Mouse (Mus musculus): Measurements from ENCODE around the gene Tprn. TPM values are rescaled to one million over a fixed set of nuclear protein-coding genes. Genes with fewer than 3 reads are reported as not detected.

The Tprn gene
- polyA plus RNA-seq, 1 experiment = 7.4 TPM

- peaks cover 73% of the 10 kb centered on the region for H3K27me3 ChIP-seq (ENCODE audit: control insufficient read depth, insufficient read depth, insufficient read length)
- H3K79me2 ChIP-seq (ENCODE audit: control insufficient read depth, insufficient read depth) = no peaks in the 10 kb centered on the region
- TF ChIP-seq FOSL1 (IDR thresholded peaks at IDR 0.05; ENCODE audit: insufficient read depth, low read length, poor library complexity, severe bottlenecking) = no peak
- no peak for TF ChIP-seq MAX (IDR thresholded peaks at IDR 0.05)
- TF ChIP-seq USF1 (IDR thresholded peaks at IDR 0.05; ENCODE audit: low read depth) = no peak
- TF ChIP-seq MYOG (IDR thresholded peaks at IDR 0.05; ENCODE audit: control insufficient read depth, extremely low read depth, insufficient read length) = no peak
- TF ChIP-seq CEBPB (IDR thresholded peaks at IDR 0.05; ENCODE audit: low read depth) = no peak
- no peak for TF ChIP-seq MYOD1 (IDR thresholded peaks at IDR 0.05; ENCODE audit: control insufficient read depth, insufficient read length, low read depth)
- no peak for TF ChIP-seq CTCF (IDR thresholded peaks at IDR 0.05; ENCODE audit: control insufficient read depth, insufficient read depth, insufficient read length)
- H3ac ChIP-seq (ENCODE audit: control insufficient read depth, insufficient read length, low read depth) = no peak overlapping the region
- H3K4me3 ChIP-seq (ENCODE audit: insufficient read depth, poor library complexity, severe bottlenecking) = no peak overlapping the region
- no peaks in the 10 kb centered on the region for H3K79me3 ChIP-seq (ENCODE audit: low read depth)
- no peaks in the 10 kb centered on the region for H3K36me3 ChIP-seq (ENCODE audit: control insufficient read depth, insufficient read depth)
Observed at GRCm38 (mm10) chr2:25291184-25292053, 29.0 kb downstream of the Tprn start.

GRCm38 (mm10) chr2:25292054-25292544 lies 29.7 kb downstream of the Tprn start:
- no peak overlapping the region for H3K4me3 ChIP-seq (ENCODE audit: insufficient read depth, poor library complexity, severe bottlenecking)
- TF ChIP-seq MYOD1 (IDR thresholded peaks at IDR 0.05; ENCODE audit: control insufficient read depth, insufficient read length, low read depth) (no peak), CEBPB (IDR thresholded peaks at IDR 0.05; ENCODE audit: low read depth) (no peak), USF1 (IDR thresholded peaks at IDR 0.05; ENCODE audit: low read depth) (no peak), MAX (IDR thresholded peaks at IDR 0.05) (no peak), FOSL1 (IDR thresholded peaks at IDR 0.05; ENCODE audit: insufficient read depth, low read length, poor library complexity, severe bottlenecking) (no peak), MYOG (IDR thresholded peaks at IDR 0.05; ENCODE audit: control insufficient read depth, extremely low read depth, insufficient read length) (no peak), CTCF (IDR thresholded peaks at IDR 0.05; ENCODE audit: control insufficient read depth, insufficient read depth, insufficient read length) (no peak)
- no peaks in the 10 kb centered on the region for H3K79me2 ChIP-seq (ENCODE audit: control insufficient read depth, insufficient read depth)
- no peak overlapping the region for H3ac ChIP-seq (ENCODE audit: control insufficient read depth, insufficient read length, low read depth)
- H3K27me3 ChIP-seq (ENCODE audit: control insufficient read depth, insufficient read depth, insufficient read length) = peaks cover 80% of the 10 kb centered on the region
- H3K36me3 ChIP-seq (ENCODE audit: control insufficient read depth, insufficient read depth) = no peaks in the 10 kb centered on the region
- H3K79me3 ChIP-seq (ENCODE audit: low read depth) = no peaks in the 10 kb centered on the region

GRCm38 (mm10) chr2:25292856-25293255 lies 30.4 kb downstream of the Tprn start:
- Histone ChIP-seq H3K79me3 (ENCODE audit: low read depth) (no peaks in the 10 kb centered on the region), H3K4me3 (ENCODE audit: insufficient read depth, poor library complexity, severe bottlenecking) (no peak overlapping the region), H3K79me2 (ENCODE audit: control insufficient read depth, insufficient read depth) (no peaks in the 10 kb centered on the region), H3ac (ENCODE audit: control insufficient read depth, insufficient read length, low read depth) (no peak overlapping the region), H3K36me3 (ENCODE audit: control insufficient read depth, insufficient read depth) (no peaks in the 10 kb centered on the region), H3K27me3 (ENCODE audit: control insufficient read depth, insufficient read depth, insufficient read length) (peaks cover 88% of the 10 kb centered on the region)
- no peak for TF ChIP-seq MYOD1 (IDR thresholded peaks at IDR 0.05; ENCODE audit: control insufficient read depth, insufficient read length, low read depth)
- no peak for TF ChIP-seq MAX (IDR thresholded peaks at IDR 0.05)
- no peak for TF ChIP-seq MYOG (IDR thresholded peaks at IDR 0.05; ENCODE audit: control insufficient read depth, extremely low read depth, insufficient read length)
- TF ChIP-seq CTCF (IDR thresholded peaks at IDR 0.05; ENCODE audit: control insufficient read depth, insufficient read depth, insufficient read length) = peak; percentile 37
- no peak for TF ChIP-seq CEBPB (IDR thresholded peaks at IDR 0.05; ENCODE audit: low read depth)
- no peak for TF ChIP-seq FOSL1 (IDR thresholded peaks at IDR 0.05; ENCODE audit: insufficient read depth, low read length, poor library complexity, severe bottlenecking)
- no peak for TF ChIP-seq USF1 (IDR thresholded peaks at IDR 0.05; ENCODE audit: low read depth)

GRCm38 (mm10) chr2:25293706-25294105 lies 31.3 kb downstream of the Tprn start:
- H3K36me3 ChIP-seq (ENCODE audit: control insufficient read depth, insufficient read depth) = no peaks in the 10 kb centered on the region
- peaks cover 91% of the 10 kb centered on the region for H3K27me3 ChIP-seq (ENCODE audit: control insufficient read depth, insufficient read depth, insufficient read length)
- H3K79me2 ChIP-seq (ENCODE audit: control insufficient read depth, insufficient read depth) = no peaks in the 10 kb centered on the region
- H3K79me3 ChIP-seq (ENCODE audit: low read depth) = no peaks in the 10 kb centered on the region
- TF ChIP-seq CEBPB (IDR thresholded peaks at IDR 0.05; ENCODE audit: low read depth) (no peak), USF1 (IDR thresholded peaks at IDR 0.05; ENCODE audit: low read depth) (no peak), MYOD1 (IDR thresholded peaks at IDR 0.05; ENCODE audit: control insufficient read depth, insufficient read length, low read depth) (no peak), FOSL1 (IDR thresholded peaks at IDR 0.05; ENCODE audit: insufficient read depth, low read length, poor library complexity, severe bottlenecking) (no peak), CTCF (IDR thresholded peaks at IDR 0.05; ENCODE audit: control insufficient read depth, insufficient read depth, insufficient read length) (no peak), MAX (IDR thresholded peaks at IDR 0.05) (no peak)
- no peak overlapping the region for H3K4me3 ChIP-seq (ENCODE audit: insufficient read depth, poor library complexity, severe bottlenecking)
- no peak overlapping the region for H3ac ChIP-seq (ENCODE audit: control insufficient read depth, insufficient read length, low read depth)

GRCm38 (mm10) chr2:25297093-25297492 lies 34.7 kb downstream of the Tprn start:
- no peak overlapping the region for H3ac ChIP-seq (ENCODE audit: control insufficient read depth, insufficient read length, low read depth)
- H3K79me2 ChIP-seq (ENCODE audit: control insufficient read depth, insufficient read depth) = no peaks in the 10 kb centered on the region
- no peaks in the 10 kb centered on the region for H3K79me3 ChIP-seq (ENCODE audit: low read depth)
- H3K27me3 ChIP-seq (ENCODE audit: control insufficient read depth, insufficient read depth, insufficient read length) = peaks cover 67% of the 10 kb centered on the region
- no peak for TF ChIP-seq FOSL1 (IDR thresholded peaks at IDR 0.05; ENCODE audit: insufficient read depth, low read length, poor library complexity, severe bottlenecking)
- TF ChIP-seq USF1 (IDR thresholded peaks at IDR 0.05; ENCODE audit: low read depth) = no peak
- TF ChIP-seq MYOG (IDR thresholded peaks at IDR 0.05; ENCODE audit: control insufficient read depth, extremely low read depth, insufficient read length) = no peak
- H3K36me3 ChIP-seq (ENCODE audit: control insufficient read depth, insufficient read depth) = no peaks in the 10 kb centered on the region
- no peak overlapping the region for H3K4me3 ChIP-seq (ENCODE audit: insufficient read depth, poor library complexity, severe bottlenecking)

Measured in C2C12 (cell line).